Mouse (Mus musculus): ENCODE measurements around the gene Defb11. TPM values are rescaled to one million over a fixed set of nuclear protein-coding genes. Genes with fewer than 3 reads are reported as not detected.
"Not testable (repeated sequence)": the region's sequence is repeated elsewhere in the genome, so short reads cannot be mapped to it uniquely, and the experiment has no call there.

Gene Defb11
- not detected for polyA plus RNA-seq (2017; shearing (Covaris generic))

GRCm38 (mm10) chr8:21906290-21906689 is at the start of gene Defb11:
Gene Defb11 (minus strand): TSS chr8:21906412.
- ATAC-seq: not testable (repeated sequence)

- ATAC-seq: no peak
These were observed 49.1 kb upstream of the Defb11 start for GRCm38 (mm10) chr8:21955321-21955720.

GRCm38 (mm10) chr8:21947311-21948017 is 41.3 kb upstream of the Defb11 start:
- ATAC-seq: no peak

- no peak for ATAC-seq
These were observed 40.2 kb upstream of the Defb11 start, which contains the start of gene Defb13 for GRCm38 (mm10) chr8:21946462-21946861. Gene Defb13 (plus strand): TSS chr8:21946762.

GRCm38 (mm10) chr8:21938052-21938451 is 31.8 kb upstream of the Defb11 start, which contains the start of gene Defb35:
Gene Defb35 (plus strand): TSS chr8:21938352.
- not testable (repeated sequence) for ATAC-seq

- ATAC-seq: no peak
These were observed 26.4 kb upstream of the Defb11 start, which contains the start of gene Defb15 for GRCm38 (mm10) chr8:21932610-21933009. Gene Defb15 (minus strand): TSS chr8:21932710.

- ATAC-seq: not testable (repeated sequence)
These were observed 24.5 kb upstream of the Defb11 start for GRCm38 (mm10) chr8:21930754-21931153.

- no peak for ATAC-seq
These were observed 9.4 kb upstream of the Defb11 start for GRCm38 (mm10) chr8:21915625-21916024.

- no peak for ATAC-seq
These were observed 6.3 kb upstream of the Defb11 start for GRCm38 (mm10) chr8:21912554-21912953.

- no peak for ATAC-seq
These were observed 5.7 kb upstream of the Defb11 start for GRCm38 (mm10) chr8:21911931-21912330.

- not testable (repeated sequence) for ATAC-seq
These were observed 20.9 kb downstream of the Defb11 start, which contains the start of gene Defb9 for GRCm38 (mm10) chr8:21885321-21885720. Gene Defb9 (minus strand): TSS chr8:21885421.

- not testable (repeated sequence) for ATAC-seq
These were observed 47.6 kb downstream of the Defb11 start, which contains the start of gene Defb10 for GRCm38 (mm10) chr8:21858586-21858985. Gene Defb10 (plus strand): TSS chr8:21858901.

Other genes with a start within 250 kb of the Defb11 start
- not detected for gene Defa34, start 240.6 kb downstream of the Defb11 start, polyA plus RNA-seq (2017; shearing (Covaris generic))
- not detected for gene AY761184, start 202.8 kb downstream of the Defb11 start, polyA plus RNA-seq (2017; shearing (Covaris generic))
- not detected for gene Defa24, start 171.9 kb downstream of the Defb11 start, polyA plus RNA-seq (2017; shearing (Covaris generic))
- not detected for gene Defb50, start 82.9 kb downstream of the Defb11 start, polyA plus RNA-seq (2017; shearing (Covaris generic))
- not detected for gene Defb2, start 66.5 kb downstream of the Defb11 start, polyA plus RNA-seq (2017; shearing (Covaris generic))
- not detected for gene Defb10, start 47.5 kb downstream of the Defb11 start, polyA plus RNA-seq (2017; shearing (Covaris generic))
- gene Defb9, start 21.0 kb downstream of the Defb11 start, polyA plus RNA-seq (2017; shearing (Covaris generic)): not detected
- gene Defb15, start 26.3 kb upstream of the Defb11 start, polyA plus RNA-seq (2017; shearing (Covaris generic)): not detected
- not detected for gene Defb35, start 31.9 kb upstream of the Defb11 start, polyA plus RNA-seq (2017; shearing (Covaris generic))
- not detected for gene Defb13, start 40.4 kb upstream of the Defb11 start, polyA plus RNA-seq (2017; shearing (Covaris generic))
- not detected for gene Fam90a1a, start 52.3 kb upstream of the Defb11 start, polyA plus RNA-seq (2017; shearing (Covaris generic))
- gene Ccdc70, start 63.4 kb upstream of the Defb11 start, polyA plus RNA-seq (2017; shearing (Covaris generic)): not detected
- under 1 TPM; 0.09 to 0.36 TPM for gene Atp7b, start 153.9 kb upstream of the Defb11 start, polyA plus RNA-seq (2017; shearing (Covaris generic))
- gene Alg11, start 154.3 kb upstream of the Defb11 start, polyA plus RNA-seq (2017; shearing (Covaris generic)): 10 to 100 TPM; 26.9 to 27.5 TPM
- not detected for gene Nek5, start 218.6 kb upstream of the Defb11 start, polyA plus RNA-seq (2017; shearing (Covaris generic))

Measured in CD4-positive, CD25-positive, alpha-beta regulatory T cell, adult 4 months (primary cell).